Mouse (Mus musculus): ENCODE data around the gene 4930524J08Rik. TPM values are rescaled to one million over a fixed set of nuclear protein-coding genes. Genes with fewer than 3 reads are reported as not detected.

The 4930524J08Rik gene
- total RNA-seq, 4 experiments from 2014 or later, result 0.46 TPM; not detected in 3

- DNase-seq (ENCODE audit: low spot score in 2 of 2), result no peak
These were observed 26.6 kb downstream of the 4930524J08Rik start for GRCm38 (mm10) chr5:100005431-100005830.

- no peak for DNase-seq (ENCODE audit: low spot score in 2 of 2)
These were observed 27.0 kb downstream of the 4930524J08Rik start for GRCm38 (mm10) chr5:100005896-100006295.

- no peak for DNase-seq (ENCODE audit: low spot score in 2 of 2)
These were observed 27.6 kb downstream of the 4930524J08Rik start for GRCm38 (mm10) chr5:100006324-100007039.

- no peak for DNase-seq (ENCODE audit: low spot score in 2 of 2)
These were observed 28.1 kb downstream of the 4930524J08Rik start for GRCm38 (mm10) chr5:100007040-100007375.

- DNase-seq (ENCODE audit: low spot score in 2 of 2), result no peak
These were observed 29.6 kb downstream of the 4930524J08Rik start for GRCm38 (mm10) chr5:100008485-100008884.

- DNase-seq (ENCODE audit: low spot score in 2 of 2), result no peak
These were observed 33.7 kb downstream of the 4930524J08Rik start for GRCm38 (mm10) chr5:100012599-100012998.

GRCm38 (mm10) chr5:100020089-100020488 lies 41.2 kb downstream of the 4930524J08Rik start:
- DNase-seq (ENCODE audit: low spot score in 2 of 2), result no peak

- no peak for DNase-seq (ENCODE audit: low spot score in 2 of 2)
These were observed 45.5 kb downstream of the 4930524J08Rik start for GRCm38 (mm10) chr5:100024403-100024802.

GRCm38 (mm10) chr5:100024868-100025267 lies 46.0 kb downstream of the 4930524J08Rik start:
- no peak for DNase-seq (ENCODE audit: low spot score in 2 of 2)

Other genes starting within 250 kb of the 4930524J08Rik start
- under 1 TPM in 3 of 4 experiments, not detected in 1; 0.24 to 0.36 (median 0.35) TPM for gene Rasgef1b, start 250.0 kb upstream of the 4930524J08Rik start, total RNA-seq (2022)
- gene Vamp9, start 72.8 kb upstream of the 4930524J08Rik start, total RNA-seq (2022), result not detected
- 10 to 100 TPM; 47.4 to 79.5 (median 63.1) TPM for gene Hnrnpd, start 123 bp upstream of the 4930524J08Rik start, total RNA-seq (2022)
- gene Hnrnpdl, start 60.6 kb downstream of the 4930524J08Rik start, total RNA-seq (2022), result 10 to 100 TPM; 53.5 to 80.2 (median 65.3) TPM
- 1 to 10 TPM; 6.9 to 9.8 (median 8.3) TPM for gene Enoph1, start 60.9 kb downstream of the 4930524J08Rik start, total RNA-seq (2022)
- 1 to 10 TPM in 2 of 4 experiments, under 1 TPM in 2; 0.64 to 2.9 (median 1.1) TPM for gene Tmem150c, start 180.7 kb downstream of the 4930524J08Rik start, total RNA-seq (2022)